Comparison of ENCODE assay signal across 8 mouse cellular contexts in genomic region chr16:21794697-21795045, GRCm38 (mm10). TPM values are rescaled to one million over a fixed set of nuclear protein-coding genes. Genes with fewer than 3 reads are reported as not detected.
DNase-seq lines count a peak whose midpoint lies in the region; ATAC-seq and TF ChIP-seq lines count a peak whose summit lies in the region.

No protein-coding gene starts in this region.

- H3K9ac ChIP-seq in hindbrain, embryonic 15.5 days: peak overlapping the region; percentile 89
- peak overlapping the region; percentile 78 for H3K9ac ChIP-seq in midbrain, embryonic 16.5 days (ENCODE audit: low read depth, low read length)

- intact Hi-C loops in gastrocnemius, postnatal 36 days (cut with DNase I): no loop called here

- H3K36me3 ChIP-seq in hindbrain, embryonic 15.5 days: peaks cover 7% of the 10 kb centered on the region; the same call in 1 of the 2 replicates
- H3K36me3 ChIP-seq in midbrain, embryonic 16.5 days (ENCODE audit: control insufficient read depth, insufficient read depth, low read length): peaks cover 9% of the 10 kb centered on the region; the same call in 1 of the 2 replicates

- 2% methylated on average over 14 of the region's 14 CpGs for WGBS in hindbrain, embryonic 15.5 days
- WGBS in midbrain, embryonic 16.5 days: 1% methylated on average over 14 of the region's 14 CpGs

- peak overlapping the region; percentile 86 for H3K4me2 ChIP-seq in hindbrain, embryonic 15.5 days
- peak overlapping the region; percentile 69 for H3K4me2 ChIP-seq in midbrain, embryonic 16.5 days (ENCODE audit: low read length)

- H3K9me3 ChIP-seq in hindbrain, embryonic 15.5 days: no peaks in the 10 kb centered on the region
- H3K9me3 ChIP-seq in midbrain, embryonic 16.5 days (replicated peaks; ENCODE audit: control insufficient read depth, low read length, poor library complexity, severe bottlenecking): no peaks in the 10 kb centered on the region

- peak overlapping the region; percentile 89 for H3K4me3 ChIP-seq in layer of hippocampus, adult 2 months
- peak overlapping the region; percentile 65 for H3K4me3 ChIP-seq in hindbrain, embryonic 15.5 days
- H3K4me3 ChIP-seq in midbrain, embryonic 16.5 days (ENCODE audit: low read depth, low read length): peak overlapping the region; percentile 67

- no peak for TF ChIP-seq CTCF in layer of hippocampus, adult 2 months (conservative IDR thresholded peaks at IDR 0.05)

- ATAC-seq in hindbrain, embryonic 15.5 days (ENCODE audit: low FRiP score, low read depth): no peak
- peak; percentile 38 for ATAC-seq in midbrain, embryonic 16.5 days
- no peak; the same call in 1 of the 2 replicates for ATAC-seq in monocyte, adult 5-6 weeks (replicated peaks; ENCODE audit: insufficient number of reproducible peaks, low FRiP score, low TSS enrichment, poor library complexity, severe bottlenecking)

- no peak for DNase-seq in layer of hippocampus, adult 2 months (ENCODE audit: low spot score in 2 of 2)
- no peak for DNase-seq in layer of hippocampus, postnatal 10 days (ENCODE audit: low spot score in 2 of 2)
- DNase-seq in c-Kit-positive CD71-positive TER-119-positive erythroid progenitor cells, embryonic 14.5 days (ENCODE audit: low spot score): peak; percentile 65
- DNase-seq in right cerebral cortex, adult 18-20 months: no peak
- DNase-seq in gastrocnemius, postnatal 36 days: no peak

- H3K4me1 ChIP-seq in hindbrain, embryonic 15.5 days (replicated peaks): peaks cover 24% of the 10 kb centered on the region
- H3K4me1 ChIP-seq in midbrain, embryonic 16.5 days (ENCODE audit: control insufficient read depth, insufficient read depth, low read length): peaks cover 16% of the 10 kb centered on the region

- H3K27me3 ChIP-seq in hindbrain, embryonic 15.5 days: no peaks in the 10 kb centered on the region
- no peaks in the 10 kb centered on the region for H3K27me3 ChIP-seq in midbrain, embryonic 16.5 days (ENCODE audit: control insufficient read depth, insufficient read depth, low read depth, low read length)

- H3K27ac ChIP-seq in layer of hippocampus, adult 2 months: peak overlapping the region; percentile 97
- H3K27ac ChIP-seq in hindbrain, embryonic 15.5 days (replicated peaks): peak overlapping the region; percentile 90
- peak overlapping the region; percentile 72 for H3K27ac ChIP-seq in midbrain, embryonic 16.5 days (ENCODE audit: low read length)

RNA-seq across cellular contexts. Expression of gene Map3k13, which starts 0.5 kb away (rescaled TPM):
- 10 to 100 TPM; 14.6 to 14.8 TPM for total RNA-seq in layer of hippocampus, adult 2 months (2021)
- total RNA-seq in layer of hippocampus, postnatal 10 days (2021): 10 to 100 TPM; 13.5 to 15.1 TPM
- 6.4 and 6.5 TPM in 2 replicates for polyA plus RNA-seq in hindbrain, embryonic 15.5 days (2015; fragmentation: Nextera tagmentation; extraction: Ambion mirVana)
- 6.4 TPM in 2 replicates for polyA plus RNA-seq in midbrain, embryonic 16.5 days (2015; fragmentation: Nextera tagmentation; extraction: Ambion mirVana)
- 0.11 to 0.29 TPM in 2 of 3 replicates, not detected in the other for total RNA-seq in monocyte, adult 5-6 weeks (2017)
- under 1 TPM; 0.41 to 0.42 TPM for total RNA-seq in gastrocnemius, postnatal 36 days (2021)

RNA-seq across cellular contexts. Expression of gene Ehhadh, which starts 7.1 kb away (rescaled TPM):
- total RNA-seq in layer of hippocampus, adult 2 months (2021): 1 to 10 TPM; 1.7 to 2.5 TPM
- total RNA-seq in layer of hippocampus, postnatal 10 days (2021): 1 to 10 TPM; 1.1 to 1.2 TPM
- polyA plus RNA-seq in hindbrain, embryonic 15.5 days (2015; fragmentation: Nextera tagmentation; extraction: Ambion mirVana): 1.8 TPM in 2 replicates
- polyA plus RNA-seq in midbrain, embryonic 16.5 days (2015; fragmentation: Nextera tagmentation; extraction: Ambion mirVana): 1.8 and 1.9 TPM in 2 replicates
- total RNA-seq in monocyte, adult 5-6 weeks (2017): 1.8 to 3.1 TPM (median 2.7 TPM) in 3 replicates
- total RNA-seq in gastrocnemius, postnatal 36 days (2021): 1 to 10 TPM; 3.1 to 7.5 TPM

Comparison
In these comparisons a context has a peak if more than half of its experiments do, and no peak if none do; other contexts are left out.
1. RNA of gene Map3k13, which starts 0.5 kb away (total RNA-seq): 13.5 to 15.1 TPM in layer of hippocampus, postnatal 10 days and 14.6 to 14.8 TPM in layer of hippocampus, adult 2 months; 0.41 to 0.42 TPM in gastrocnemius, postnatal 36 days and 0.11 to 0.29 TPM in monocyte, adult 5-6 weeks; every median in the first group is over 10 times any median in the second.
2. Peak in every context shown above with its lines, with median percentiles within 50 percentile points of each other: H3K27ac ChIP-seq and H3K4me3 ChIP-seq.